Comparison of ENCODE assay signal across 13 mouse cellular contexts in genomic region chr9:4470791-4471190, GRCm38 (mm10).
DNase-seq lines count a peak whose midpoint lies in the region; ATAC-seq and TF ChIP-seq lines count a peak whose summit lies in the region.
"Had no signal": no experiment of that assay in that cellular context is flagged by ENCODE, and none has a peak within 500 bp of the region (broad histone marks: within the 10 kb centered on the region; RNA-seq: fewer than 3 reads in every experiment).

No protein-coding gene starts in this region.

- ATAC-seq in heart, embryonic 16.5 days (replicated peaks; ENCODE audit: extremely low read depth, insufficient read depth, low FRiP score) = peak; percentile 60; the same call in 1 of the 2 replicates
- no peak for ATAC-seq in kidney, postnatal 0 days (replicated peaks; ENCODE audit: low FRiP score, low read depth)
- ATAC-seq: forebrain, postnatal 0 days; hindbrain, embryonic 16.5 days; Patski had no signal

- 44% methylated on average over 2 of the region's 2 CpGs for WGBS in heart, embryonic 16.5 days
- 58% methylated on average over 2 of the region's 2 CpGs for WGBS in kidney, postnatal 0 days

- H3K4me2 ChIP-seq in heart, embryonic 16.5 days (ENCODE audit: low read depth, low read length) = no peak overlapping the region
- H3K4me2 ChIP-seq in kidney, postnatal 0 days (ENCODE audit: low read length) = no peak overlapping the region
- H3K4me2 ChIP-seq: embryonic facial prominence, embryonic 12.5 days had no signal

- no peaks in the 10 kb centered on the region for H3K36me3 ChIP-seq in heart, embryonic 16.5 days (ENCODE audit: control insufficient read depth, insufficient read depth)
- H3K36me3 ChIP-seq in kidney, postnatal 0 days (ENCODE audit: insufficient read depth, low read length) = no peaks in the 10 kb centered on the region
- H3K36me3 ChIP-seq: embryonic facial prominence, embryonic 12.5 days had no signal

- no peak overlapping the region for H3K4me3 ChIP-seq in heart, embryonic 16.5 days (ENCODE audit: low read length)
- no peak overlapping the region for H3K4me3 ChIP-seq in kidney, postnatal 0 days (replicated peaks; ENCODE audit: low read depth, low read length)
- H3K4me3 ChIP-seq: embryonic facial prominence, embryonic 12.5 days had no signal

- TF ChIP-seq CTCF in kidney, postnatal 0 days (IDR thresholded peaks at IDR 0.05; ENCODE audit: low read depth) = no peak

- no peak for DNase-seq in heart, adult 8-10 months (ENCODE audit: low spot score)
- DNase-seq in kidney, adult 8-10 months = peak; percentile 39 to 70
- no peak for DNase-seq in kidney, postnatal 10 days
- peak; percentile 35 for DNase-seq in R1 (ENCODE audit: low read depth, low spot score)
- DNase-seq in kidney, postnatal 0 days (ENCODE audit: low spot score) = peak; percentile 16
- DNase-seq in frontal cortex, postnatal 36 days (ENCODE audit: low spot score in 2 of 2) = no peak
- DNase-seq: forebrain, postnatal 0 days; heart, postnatal 14 days; thymus, postnatal 4 days had no signal

- no peak overlapping the region; the same call in 1 of the 2 replicates for H3K27ac ChIP-seq in heart, embryonic 16.5 days (ENCODE audit: low read length)
- H3K27ac ChIP-seq in kidney, postnatal 0 days = no peak overlapping the region
- H3K27ac ChIP-seq: embryonic facial prominence, embryonic 12.5 days had no signal

- H3K27me3 ChIP-seq in heart, embryonic 16.5 days (ENCODE audit: control insufficient read depth, insufficient read depth, low read length) = no peaks in the 10 kb centered on the region
- H3K27me3 ChIP-seq in kidney, postnatal 0 days (ENCODE audit: insufficient read depth, low read length) = no peaks in the 10 kb centered on the region
- H3K27me3 ChIP-seq: embryonic facial prominence, embryonic 12.5 days had no signal

- no peaks in the 10 kb centered on the region for H3K4me1 ChIP-seq in heart, embryonic 16.5 days (ENCODE audit: control insufficient read depth, insufficient read depth, low read length)
- H3K4me1 ChIP-seq in kidney, postnatal 0 days (replicated peaks; ENCODE audit: insufficient read depth, low read length) = no peaks in the 10 kb centered on the region
- H3K4me1 ChIP-seq: embryonic facial prominence, embryonic 12.5 days had no signal

- H3K9me3 ChIP-seq in heart, embryonic 16.5 days (replicated peaks; ENCODE audit: control insufficient read depth, low read length) = no peaks in the 10 kb centered on the region
- no peaks in the 10 kb centered on the region for H3K9me3 ChIP-seq in kidney, postnatal 0 days (replicated peaks; ENCODE audit: low read length)
- H3K9me3 ChIP-seq: embryonic facial prominence, embryonic 12.5 days had no signal

- no peak overlapping the region for H3K9ac ChIP-seq in heart, embryonic 16.5 days (ENCODE audit: low read length)
- no peak overlapping the region for H3K9ac ChIP-seq in kidney, postnatal 0 days (ENCODE audit: low read depth, low read length)
- H3K9ac ChIP-seq: embryonic facial prominence, embryonic 12.5 days; forebrain, postnatal 0 days had no signal

Comparison
In these comparisons a context has a peak if more than half of its experiments do, and no peak if none do; other contexts are left out.
1. DNase-seq: peak in kidney, adult 8-10 months (2 of 2), R1 (single experiment) and kidney, postnatal 0 days (single experiment); none in heart, adult 8-10 months (single experiment), kidney, postnatal 10 days (single experiment) and frontal cortex, postnatal 36 days (0 of 2).